Mouse (Mus musculus) retina, postnatal 1 day (tissue): ENCODE measurements at regions not wholly inside any gene's neighbourhood (a gene's known extent, or its start where the extent isn't known, plus 50 kb on each side); places are given as distances from the start of the nearest gene placed in this dataset.

Experiments
- DNase-seq: peaks from one replicate; pipeline ENCODE4 v3.0.0-alpha.2; 2012

- no peak for DNase-seq
Measured at GRCm38 (mm10) chr9:17454397-17454796, 837.5 kb upstream of the Chordc1 start.

- no peak for DNase-seq
Measured at GRCm38 (mm10) chr9:17466379-17466778, 825.5 kb upstream of the Chordc1 start.

GRCm38 (mm10) chr9:17484701-17485422, 807.1 kb upstream of the Chordc1 start:
- no peak for DNase-seq

GRCm38 (mm10) chr9:17500161-17500756, 791.7 kb upstream of the Chordc1 start:
- DNase-seq: peak; percentile 3

- DNase-seq: no peak
Measured at GRCm38 (mm10) chr9:17508744-17509143, 783.2 kb upstream of the Chordc1 start.

GRCm38 (mm10) chr9:17556186-17556585, 735.7 kb upstream of the Chordc1 start:
- no peak for DNase-seq

GRCm38 (mm10) chr9:17557611-17558370, 734.1 kb upstream of the Chordc1 start:
- no peak for DNase-seq

- no peak for DNase-seq
Measured at GRCm38 (mm10) chr9:17567784-17568518, 724.0 kb upstream of the Chordc1 start.

GRCm38 (mm10) chr9:17587558-17587957, 704.4 kb upstream of the Chordc1 start:
- DNase-seq: no peak

GRCm38 (mm10) chr9:17587968-17588550, 703.9 kb upstream of the Chordc1 start:
- DNase-seq: peak; percentile 28

- peak; percentile 51 for DNase-seq
Measured at GRCm38 (mm10) chr9:17611146-17611545, 680.8 kb upstream of the Chordc1 start.

- no peak for DNase-seq
Measured at GRCm38 (mm10) chr9:17642513-17642912, 649.4 kb upstream of the Chordc1 start.

- peak; percentile 12 for DNase-seq
Measured at GRCm38 (mm10) chr9:17645882-17646626, 645.9 kb upstream of the Chordc1 start.

GRCm38 (mm10) chr9:17653818-17654217, 638.1 kb upstream of the Chordc1 start:
- DNase-seq: no peak

- DNase-seq: no peak
Measured at GRCm38 (mm10) chr9:17664113-17664512, 627.8 kb upstream of the Chordc1 start.

- no peak for DNase-seq
Measured at GRCm38 (mm10) chr9:17668260-17668659, 623.7 kb upstream of the Chordc1 start.

GRCm38 (mm10) chr9:17675519-17675918, 616.4 kb upstream of the Chordc1 start:
- DNase-seq: no peak
